Mouse (Mus musculus): ENCODE measurements at regions not wholly inside any gene's neighbourhood (a gene's known extent, or its start where the extent isn't known, plus 50 kb on each side); places are given as distances from the start of the nearest gene placed in this dataset.
"Not testable (repeated sequence)": the region's sequence is repeated elsewhere in the genome, so short reads cannot be mapped to it uniquely, and the experiment has no call there.

DNA sequence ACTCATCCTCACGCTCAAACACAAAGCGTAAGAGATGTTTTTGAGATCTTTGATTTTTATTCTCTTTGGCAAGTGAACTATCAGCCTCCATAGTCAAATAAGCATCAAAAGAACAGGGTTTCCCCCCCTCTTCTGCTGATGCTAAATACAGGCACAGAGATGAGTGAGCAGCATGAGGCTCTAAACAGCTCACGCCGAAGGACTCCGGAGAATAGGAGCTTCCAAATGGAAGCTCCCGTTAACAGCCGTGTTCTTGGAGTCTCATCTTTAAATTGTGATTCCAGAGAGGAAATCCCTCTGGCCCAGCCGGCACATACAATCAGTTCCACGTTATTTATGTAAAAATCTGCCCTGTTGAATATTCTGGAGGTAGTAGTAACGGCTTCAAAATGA, 161.1 kb downstream of the Srek1 start:
- DNase-seq, result no peak

DNA sequence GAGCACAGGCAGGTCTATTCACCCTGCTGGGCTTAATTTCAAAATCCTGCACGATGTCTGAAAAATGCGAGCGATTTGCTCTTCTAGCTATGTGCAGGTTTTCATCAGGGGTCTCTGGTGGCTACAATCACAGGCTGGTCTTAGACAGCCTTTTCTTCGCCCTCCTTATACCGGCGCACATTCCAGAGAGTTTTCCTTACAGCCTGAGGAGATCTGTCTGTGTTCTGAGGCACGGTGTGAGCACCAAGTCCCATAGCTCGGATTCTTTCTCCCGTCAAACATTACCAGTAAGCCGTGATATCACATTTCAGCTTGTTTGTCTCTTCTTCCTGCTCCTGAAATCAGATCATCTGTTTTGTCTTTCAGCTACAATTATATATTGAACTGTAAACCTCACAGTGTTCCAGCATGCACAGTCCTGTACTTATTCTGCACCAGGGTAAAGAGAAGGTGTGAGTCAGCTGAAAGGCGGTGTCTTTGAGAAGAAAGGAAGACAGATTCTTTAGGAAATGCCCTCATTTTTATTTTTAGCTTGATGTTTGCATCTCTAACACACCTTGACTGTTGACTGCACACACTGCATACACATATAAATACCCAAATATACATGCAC, 161.6 kb downstream of the Srek1 start:
- no peak for DNase-seq

DNA sequence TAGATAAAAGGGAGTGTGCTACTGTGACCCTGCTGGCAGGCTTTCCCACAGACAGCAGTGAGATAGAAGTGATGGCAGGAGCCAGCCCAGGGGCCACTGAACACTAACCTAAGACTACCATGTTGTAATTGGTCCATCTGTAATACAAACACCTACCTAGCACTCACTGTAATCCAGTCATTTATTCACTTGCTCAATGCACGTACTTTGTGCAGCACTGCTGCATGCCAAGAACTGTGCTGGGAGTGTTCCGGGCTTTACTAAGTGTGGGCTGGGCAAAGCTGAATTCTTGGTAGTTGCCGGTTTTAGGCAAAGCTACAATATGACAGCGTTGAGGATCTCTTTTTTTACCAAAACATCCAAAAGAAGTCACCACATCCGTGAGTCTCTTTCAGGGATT, 172.1 kb downstream of the Srek1 start:
- DNase-seq, result no peak

DNA sequence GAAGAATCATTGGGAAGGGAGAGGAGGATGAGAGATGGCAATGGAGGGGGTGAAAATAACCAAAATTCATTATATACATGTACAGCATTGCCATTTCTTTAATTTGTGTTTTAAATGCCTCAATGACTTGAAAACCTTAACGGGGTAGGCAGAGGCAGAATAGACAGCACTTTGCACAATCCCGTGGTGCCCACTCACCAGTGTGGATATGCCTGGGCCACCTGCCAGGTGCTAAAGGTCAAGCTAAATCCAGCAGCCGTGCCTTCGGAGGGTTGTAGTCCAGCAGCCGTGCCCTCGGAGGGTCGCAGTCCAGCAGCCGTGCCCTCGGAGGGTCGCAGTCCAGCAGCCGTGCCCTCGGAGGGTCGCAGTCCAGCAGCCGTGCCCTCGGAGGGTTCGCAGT, 182.0 kb downstream of the Srek1 start:
- no peak for DNase-seq

DNA sequence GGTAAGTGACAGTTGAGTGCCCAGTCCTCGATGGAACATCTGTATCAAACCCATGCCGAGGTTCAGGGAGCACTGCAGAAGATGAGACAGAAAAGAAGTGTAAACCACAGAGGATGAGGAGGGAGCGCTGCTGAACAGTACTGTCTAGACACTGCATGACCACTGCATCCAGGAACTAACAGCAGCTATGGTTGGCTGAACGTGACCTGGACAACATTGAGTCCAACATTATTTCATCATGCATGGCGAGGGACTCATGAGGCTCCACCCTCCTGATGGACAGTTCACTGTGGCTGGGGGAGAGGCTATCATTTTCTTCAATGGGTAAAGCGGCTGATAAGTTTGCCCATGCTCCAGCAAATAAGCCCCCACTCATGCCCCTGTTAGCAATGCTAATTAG, 182.5 kb downstream of the Srek1 start:
- no peak for DNase-seq

DNA sequence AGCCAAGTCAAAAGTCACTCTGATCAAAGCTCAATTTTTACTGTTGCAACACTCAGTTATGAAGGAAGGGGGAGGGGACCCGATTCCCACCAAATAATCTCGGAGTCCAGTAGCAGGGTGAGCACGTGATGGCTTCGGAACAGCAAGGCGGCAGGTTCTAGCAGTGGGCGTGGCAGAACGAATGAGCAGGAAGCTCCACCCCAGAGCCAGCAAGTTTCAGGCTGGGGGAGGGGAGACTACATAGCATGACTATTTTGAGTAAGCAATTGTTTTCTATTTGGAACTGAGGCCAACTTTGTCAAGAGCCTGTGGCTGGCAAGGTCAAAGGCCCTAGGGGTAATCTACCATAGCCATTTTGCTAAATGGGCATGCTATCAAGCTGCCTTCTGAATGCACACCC, 183.0 kb downstream of the Srek1 start:
- not testable (repeated sequence) for DNase-seq

DNA sequence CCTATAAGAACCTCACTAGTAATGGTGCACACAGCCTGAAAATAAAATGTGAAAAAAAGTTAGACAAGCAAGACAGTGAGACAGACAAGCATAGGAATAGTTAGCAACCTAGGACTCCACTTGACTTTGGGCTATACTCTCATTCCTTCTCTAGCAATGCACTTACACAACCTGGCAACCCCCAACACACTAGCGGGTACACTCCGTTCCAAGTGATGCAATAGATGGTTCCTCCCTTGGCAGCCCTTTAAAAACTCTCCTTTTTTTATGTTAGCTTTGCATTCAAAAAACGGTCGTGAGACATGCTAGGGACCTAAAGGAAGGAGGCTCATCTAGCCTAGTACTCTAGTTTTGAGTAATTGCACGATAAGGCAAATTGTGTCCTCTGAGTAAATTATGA, 184.8 kb downstream of the Srek1 start:
- no peak for DNase-seq

DNA sequence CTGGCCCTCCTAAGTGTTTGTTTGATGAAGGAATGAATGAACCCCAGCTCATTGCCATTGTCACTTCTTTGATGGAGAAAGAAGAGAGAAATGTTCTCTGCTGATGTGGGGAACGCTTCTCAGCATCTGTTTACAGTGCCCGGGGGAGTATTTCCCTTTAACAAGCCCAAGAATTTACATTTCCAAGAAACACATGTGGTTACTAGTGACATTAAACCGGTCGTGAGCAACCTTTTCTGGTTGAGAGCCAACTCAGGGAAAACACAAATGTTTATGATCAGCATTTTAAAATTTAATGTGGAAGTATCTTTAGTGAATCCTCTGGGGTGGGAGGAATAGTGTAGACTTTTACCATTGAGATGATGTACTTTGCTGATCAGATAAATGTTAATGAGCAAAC, 197.6 kb downstream of the Srek1 start:
- no peak for DNase-seq

DNA sequence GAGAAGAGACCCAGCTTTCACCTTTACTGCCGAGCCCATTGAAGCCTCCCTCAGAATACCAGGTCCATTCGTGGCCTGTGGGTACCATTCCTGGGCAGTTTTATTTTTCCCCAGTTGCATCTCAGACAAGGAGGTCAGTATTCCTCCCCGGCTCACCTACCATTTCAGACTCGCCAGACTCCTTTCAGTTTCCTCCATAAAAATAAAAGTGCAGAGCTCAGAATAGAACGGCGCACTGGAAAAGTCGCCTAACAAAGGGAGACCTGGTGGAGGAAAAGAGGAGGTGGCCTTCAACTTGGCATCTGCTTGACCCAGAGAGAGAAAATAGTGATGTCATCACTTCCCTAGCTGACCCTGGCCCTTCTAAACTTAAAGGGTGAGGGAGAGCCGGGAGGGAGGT, 209.7 kb downstream of the Srek1 start:
- DNase-seq, result no peak

DNA sequence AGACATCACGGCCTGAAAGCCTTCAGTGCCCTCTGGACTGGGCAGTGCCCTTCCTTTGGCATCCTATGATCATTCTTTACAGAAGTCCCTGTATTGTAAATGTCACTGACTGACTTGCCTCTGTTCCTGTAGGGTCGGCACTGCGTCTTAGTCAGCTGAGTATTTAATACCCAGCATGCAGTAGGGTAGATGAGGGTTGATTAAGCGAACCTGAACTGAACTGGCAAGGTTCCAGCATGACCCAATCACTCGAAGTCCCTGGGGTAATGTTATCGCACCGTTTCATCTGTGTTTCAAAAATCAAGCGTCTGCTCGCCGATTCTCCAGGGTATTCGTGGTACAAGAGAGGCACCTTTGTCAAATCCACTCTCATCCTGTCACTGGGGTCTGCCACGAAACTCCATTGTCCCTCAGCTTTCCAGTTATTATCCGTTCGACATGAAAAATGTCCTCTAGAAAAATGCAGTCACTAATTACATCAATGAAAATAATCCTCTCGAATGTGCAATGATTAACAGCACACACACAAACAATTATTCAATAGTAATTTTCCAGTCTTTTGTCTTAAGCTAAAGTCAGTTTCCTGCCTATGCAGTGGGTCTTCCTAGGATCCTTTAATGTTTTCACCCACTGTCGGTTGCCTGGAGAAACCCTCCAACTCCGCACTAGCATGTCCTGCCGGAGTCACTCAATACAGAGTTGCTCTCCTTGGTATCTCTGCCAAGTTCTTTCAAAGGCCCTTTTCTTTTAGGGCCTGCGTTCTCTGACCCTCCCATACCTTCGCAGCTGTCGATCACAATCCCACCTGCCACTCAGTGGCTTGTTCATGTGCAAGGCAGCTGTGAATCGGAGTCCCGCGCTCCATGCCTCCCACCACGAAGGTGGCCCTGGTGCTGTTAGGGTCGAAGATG, 212.4 kb downstream of the Srek1 start:
- DNase-seq, result peak; percentile 12 to 37

DNA sequence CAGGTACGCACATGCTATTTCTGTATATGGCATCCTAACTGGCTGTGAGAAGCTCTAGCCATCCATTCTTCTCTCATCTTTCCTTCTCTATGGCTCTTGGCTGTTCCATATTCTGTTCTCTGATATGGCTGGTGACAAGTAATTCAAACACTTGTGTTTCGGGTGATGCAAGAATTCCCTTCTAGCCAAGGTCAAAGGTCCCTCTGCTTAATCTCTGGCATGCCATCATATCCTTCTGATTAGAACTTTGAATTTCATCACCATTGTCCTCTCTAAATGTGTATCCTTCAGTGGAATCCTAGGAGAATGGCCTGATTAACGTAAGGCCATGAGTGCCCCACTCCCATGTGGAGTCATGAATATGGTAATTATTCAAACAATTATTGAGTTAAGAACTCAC, 215.5 kb downstream of the Srek1 start:
- DNase-seq, result no peak

DNA sequence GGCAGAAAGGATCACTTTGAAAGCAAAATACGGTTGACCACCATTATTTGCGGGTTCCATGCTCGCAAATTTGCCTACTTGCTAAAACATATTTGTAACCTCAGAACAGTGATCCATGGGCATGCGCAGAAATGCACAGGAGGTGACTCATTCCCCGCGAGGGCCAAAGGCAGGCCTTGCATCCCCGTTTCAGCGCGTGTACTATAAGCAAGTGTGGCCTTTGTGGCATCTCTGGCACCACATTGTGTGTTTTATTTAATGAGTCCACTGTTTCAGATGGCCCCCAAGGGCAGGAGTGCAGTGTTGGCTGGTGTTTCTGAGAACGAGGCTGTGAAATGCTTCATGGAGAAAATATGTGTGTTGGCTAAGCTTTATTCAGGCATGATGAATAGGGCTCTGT, 205.3 kb upstream of the Mast4 start:
- DNase-seq, result peak in 1 of 2 experiments; percentile 4

DNA sequence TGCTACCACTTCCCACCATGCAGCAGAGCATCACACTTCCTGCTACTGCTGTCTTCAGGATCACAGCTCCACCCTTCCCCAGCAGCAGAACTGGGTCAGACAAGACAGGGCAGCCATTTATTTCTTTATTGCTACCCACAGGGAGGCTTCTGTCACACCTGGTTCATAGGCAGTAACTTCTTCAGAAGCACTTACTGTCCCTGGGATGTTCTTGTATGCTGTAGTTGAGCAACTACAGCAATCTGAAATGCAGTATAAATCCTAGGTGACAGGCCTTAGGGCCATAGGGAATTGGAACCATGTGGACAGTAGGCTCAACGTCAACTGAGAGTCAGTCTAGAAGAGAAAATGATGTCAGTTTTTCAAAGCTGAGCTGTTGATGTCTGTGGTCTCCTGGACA, 179.5 kb upstream of the Mast4 start:
- DNase-seq, result no peak

DNA sequence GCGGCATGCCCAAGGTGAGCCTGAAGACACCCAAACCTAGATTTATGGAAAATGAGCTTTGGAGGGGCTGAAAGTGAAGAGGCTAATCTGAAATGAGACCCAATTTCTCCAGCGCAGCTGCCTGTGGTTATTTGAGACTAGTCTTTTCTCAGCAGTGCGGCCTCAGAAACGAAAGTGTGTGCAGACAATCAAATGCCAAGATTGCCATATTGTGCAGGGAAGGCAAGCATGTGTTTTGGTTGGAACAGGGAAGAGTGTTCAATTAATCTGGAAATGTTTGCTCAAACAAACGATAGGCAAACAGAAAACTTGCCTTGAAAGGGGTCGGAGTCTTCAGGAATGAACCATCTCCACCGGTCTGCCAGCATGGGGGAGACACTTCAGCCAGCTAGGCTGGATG, 178.2 kb upstream of the Mast4 start:
- peak; percentile 5 to 6 for DNase-seq

DNA sequence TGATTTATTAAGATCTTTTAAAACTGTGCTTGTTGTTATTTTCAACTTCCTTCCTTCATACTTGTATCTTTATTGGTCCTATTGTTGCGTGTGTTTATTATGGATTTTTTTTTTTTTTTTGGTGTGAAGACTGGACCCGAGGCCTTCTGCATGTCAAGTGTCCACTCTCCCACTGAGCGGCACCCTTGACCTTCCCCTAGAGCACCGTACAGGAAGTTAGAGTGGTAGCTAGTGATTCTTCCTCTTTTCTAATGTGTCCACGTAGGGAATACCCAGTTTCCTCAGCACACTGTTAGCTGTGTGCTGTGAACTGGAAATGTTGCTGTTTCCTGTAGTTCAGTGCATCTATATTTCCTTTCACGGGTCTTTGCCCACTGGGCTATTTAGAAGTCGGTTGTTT, 170.7 kb upstream of the Mast4 start:
- DNase-seq, result no peak

DNA sequence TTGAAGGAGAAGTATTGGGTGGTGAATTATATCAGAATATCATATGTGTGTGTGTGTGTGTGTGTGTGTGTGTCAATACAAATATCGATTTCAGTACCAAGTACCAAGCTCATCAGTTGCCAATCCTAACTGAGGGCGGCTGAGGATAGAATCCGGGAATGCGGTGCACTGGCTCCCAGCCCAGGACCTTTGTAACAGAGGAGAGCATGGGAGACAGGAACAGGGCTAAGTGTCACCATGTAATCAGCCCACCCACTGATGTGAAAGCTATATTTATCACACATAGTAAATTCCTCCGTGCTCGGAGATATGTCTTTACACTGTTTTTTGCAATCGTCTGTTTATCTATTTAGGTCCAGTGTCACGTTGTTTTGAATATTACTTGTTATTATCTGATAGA, 165.1 kb upstream of the Mast4 start:
- peak; percentile 37 to 62 for DNase-seq

DNA sequence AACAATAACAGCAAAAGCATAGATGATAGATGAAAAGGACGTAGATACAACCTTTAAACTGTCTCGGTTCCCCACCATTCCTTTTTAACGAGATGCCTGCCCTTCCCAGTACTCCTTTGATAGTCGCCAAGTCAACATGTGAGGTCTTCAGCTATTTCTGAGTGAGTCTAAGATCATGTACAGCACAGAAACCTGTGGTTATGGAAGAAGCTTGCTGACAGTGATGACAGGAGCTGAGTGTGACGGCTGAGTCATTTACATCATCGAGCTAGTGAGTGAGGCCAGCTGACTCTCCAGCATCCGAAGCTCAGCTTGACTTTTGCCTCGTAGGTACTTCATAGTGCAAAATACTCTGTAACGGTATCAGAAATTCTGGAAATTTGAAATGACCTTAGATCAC, 160.1 kb upstream of the Mast4 start:
- no peak for DNase-seq

DNA sequence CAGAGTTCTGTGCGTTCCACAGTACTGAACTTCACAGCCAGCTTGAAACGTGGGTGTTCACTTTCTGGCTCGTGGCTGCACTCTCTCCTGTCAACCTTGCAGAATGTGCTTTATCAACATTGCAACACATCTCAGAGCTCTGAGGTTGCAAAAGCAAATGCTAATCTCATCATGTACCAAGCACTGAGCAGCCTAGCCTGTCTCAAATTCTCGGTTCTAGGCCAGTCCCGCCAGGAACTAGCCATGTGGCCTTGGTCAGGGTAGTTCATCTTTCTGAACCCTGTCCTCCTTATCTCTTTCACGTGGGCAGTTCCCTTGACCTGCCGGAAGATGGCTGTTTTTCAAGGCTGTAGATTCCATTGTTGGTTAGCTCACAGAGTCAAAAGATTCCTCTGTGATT, 159.3 kb upstream of the Mast4 start:
- no peak for DNase-seq

DNA sequence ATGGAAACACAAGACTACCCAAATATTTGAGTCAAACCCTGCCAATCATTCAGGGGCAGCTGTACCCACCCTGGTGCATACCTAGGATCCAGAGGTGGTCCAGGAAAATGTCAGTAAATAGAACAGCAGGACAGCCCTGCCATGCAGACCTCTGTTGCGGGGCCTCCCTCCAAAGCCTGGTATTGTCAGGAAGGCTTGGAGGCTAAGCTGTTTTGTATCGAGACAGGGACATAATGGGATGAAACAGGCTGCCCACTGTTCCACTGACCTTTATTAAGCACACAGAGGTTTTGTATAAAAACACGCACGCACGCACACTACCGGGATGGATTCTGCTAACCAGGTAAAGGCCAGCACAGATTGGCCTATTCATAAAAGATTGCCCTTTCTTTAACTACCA, 155.8 kb upstream of the Mast4 start:
- no peak for DNase-seq

DNA sequence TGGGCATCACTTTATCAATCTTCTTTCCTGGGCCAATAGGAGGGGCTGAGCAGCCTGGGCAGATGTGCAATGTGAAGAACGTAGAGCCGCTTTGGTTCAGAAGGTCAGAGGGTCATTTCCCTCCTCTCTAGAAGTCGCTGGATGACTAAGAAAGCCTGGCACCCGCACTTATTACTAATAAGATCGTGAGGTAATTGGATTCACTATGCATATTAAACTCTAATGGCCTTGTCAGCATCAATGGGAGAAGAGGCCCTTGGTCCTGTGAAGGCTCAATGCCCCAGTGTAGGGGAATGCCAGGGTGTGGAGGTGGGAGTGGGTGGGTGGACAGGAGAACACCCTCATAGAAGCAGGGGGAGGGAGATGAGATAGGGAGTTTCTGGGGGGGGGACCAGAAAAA, 149.8 kb upstream of the Mast4 start:
- DNase-seq, result no peak

DNA sequence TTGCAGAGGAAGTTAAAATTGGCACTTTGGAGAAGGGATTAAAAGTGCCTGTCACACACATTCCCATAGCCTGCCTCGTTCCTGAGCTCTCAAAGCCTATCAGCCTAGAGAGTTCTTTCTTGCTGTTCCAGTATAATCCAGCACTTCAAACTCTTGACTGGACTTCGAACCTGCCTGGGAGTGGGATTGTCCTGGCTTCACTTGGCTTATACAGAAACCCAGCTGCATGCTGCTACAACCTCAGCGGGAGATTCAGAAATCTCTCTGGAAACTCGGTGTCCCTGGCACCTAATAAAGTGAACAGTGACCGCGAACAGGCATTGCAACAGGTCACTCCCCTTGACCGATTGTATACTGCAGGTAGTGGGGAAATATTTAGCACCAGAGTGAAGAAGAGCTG, 149.1 kb upstream of the Mast4 start:
- DNase-seq, result no peak

DNA sequence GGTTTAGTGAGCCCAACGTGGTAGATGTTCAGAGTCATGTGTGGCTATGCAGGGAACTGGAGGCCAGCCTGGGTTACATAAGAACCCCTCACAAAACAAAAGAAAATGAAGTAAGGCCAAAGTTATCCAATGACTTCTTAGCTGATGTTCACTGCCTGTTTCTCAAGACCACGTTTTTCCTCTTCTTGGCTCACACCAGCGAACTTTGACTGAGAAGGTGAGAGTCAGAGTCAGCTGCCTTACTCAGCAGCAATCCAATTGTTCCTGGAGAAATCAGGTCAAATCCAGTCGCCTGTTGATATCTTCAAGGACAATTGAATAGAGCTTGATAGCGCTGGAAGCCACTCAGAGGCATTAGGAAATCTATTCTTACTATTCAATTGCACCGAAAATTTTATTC, 142.0 kb upstream of the Mast4 start:
- no peak for DNase-seq

DNA sequence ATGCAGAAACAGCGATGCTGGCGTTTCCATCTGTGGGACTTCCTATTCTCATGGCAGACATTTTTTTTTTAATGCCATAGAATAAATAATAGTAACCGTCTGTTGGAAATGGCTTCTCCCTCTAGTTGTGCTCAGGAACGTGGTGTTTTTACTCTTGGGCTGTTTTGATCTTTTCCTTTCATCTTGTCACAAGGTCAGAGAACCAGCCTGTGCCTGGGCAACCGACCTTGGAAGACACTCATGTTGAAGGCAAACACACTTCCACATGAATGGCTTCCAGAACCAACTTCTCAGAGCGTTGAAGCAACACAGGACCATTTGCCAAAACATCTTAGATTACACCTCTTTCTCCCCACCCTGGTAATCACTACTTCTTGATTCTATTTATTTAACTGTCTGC, 137.9 kb upstream of the Mast4 start:
- no peak for DNase-seq

DNA sequence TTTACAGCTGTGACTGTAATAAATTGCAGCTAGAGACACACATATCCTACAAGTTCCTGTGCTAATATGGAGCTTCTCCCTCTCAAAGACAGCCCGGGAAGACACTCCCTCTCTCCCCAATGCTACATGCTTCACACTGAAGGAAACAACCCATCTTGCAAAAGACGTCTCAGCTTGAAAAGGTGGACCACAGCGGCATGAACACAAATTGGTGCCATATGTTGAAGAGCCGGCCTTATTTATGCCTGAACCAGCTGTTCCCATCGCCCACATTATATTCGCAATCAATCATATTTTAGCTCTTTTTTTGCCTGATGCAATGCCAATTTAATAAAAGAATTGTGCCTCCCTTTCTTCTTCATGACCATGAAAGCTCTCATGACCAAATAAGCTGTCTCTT, 135.8 kb upstream of the Mast4 start:
- DNase-seq, result no peak

DNA sequence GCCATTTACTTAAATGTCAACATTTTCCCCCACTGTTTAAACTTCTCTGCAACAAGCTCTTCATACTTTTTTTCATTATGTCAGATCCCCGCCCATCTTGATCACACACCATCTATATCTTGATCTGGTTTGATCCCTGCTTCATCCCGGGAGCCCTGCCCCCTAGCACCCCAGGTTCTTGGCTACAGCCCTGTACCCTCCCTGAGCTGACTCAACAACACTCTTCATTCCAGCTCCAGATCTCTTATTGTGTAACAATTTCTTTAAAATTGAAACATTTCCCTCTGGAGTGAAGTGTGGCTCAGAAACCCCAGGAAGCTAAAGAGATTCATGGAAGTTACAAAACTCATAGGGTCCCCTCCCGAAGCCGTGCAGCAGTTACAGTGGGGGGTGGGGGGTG, 126.2 kb upstream of the Mast4 start:
- DNase-seq, result no peak
